ENCODE assay signal across 10 mouse cellular contexts in genomic region chr19:3353415-3354111, GRCm38 (mm10). TPM values are rescaled to one million over a fixed set of nuclear protein-coding genes. Genes with fewer than 3 reads are reported as not detected.
DNase-seq lines count a peak whose midpoint lies in the region; ATAC-seq and TF ChIP-seq lines count a peak whose summit lies in the region.
"Had no signal": no experiment of that assay in that cellular context is flagged by ENCODE, and none has a peak within 500 bp of the region (broad histone marks: within the 10 kb centered on the region; RNA-seq: fewer than 3 reads in every experiment).

No protein-coding gene starts in this region.

- peak; percentile 5 to 19 for DNase-seq in frontal cortex, postnatal 36 days (ENCODE audit: low spot score in 2 of 2)
- DNase-seq in frontal cortex, adult 2 months (ENCODE audit: extremely low spot score in 1 of 2, low spot score in 1 of 2), result no peak
- DNase-seq in 3134 (ENCODE audit: extremely low read depth, insufficient read length, low spot score), result peak; percentile 66
- peak; percentile 35 for DNase-seq in brain, embryonic 14.5 days (ENCODE audit: low read depth)
- no peak for DNase-seq in frontal cortex, postnatal 14 days (ENCODE audit: low spot score in 2 of 2)

- peaks cover 66% of the 10 kb centered on the region for H3K36me3 ChIP-seq in heart, embryonic 14.5 days (ENCODE audit: control insufficient read depth, insufficient read depth, low read length)
- H3K36me3 ChIP-seq in limb, embryonic 15.5 days, result peaks cover 23% of the 10 kb centered on the region; the same call in 1 of the 2 replicates
- H3K36me3 ChIP-seq in testis, adult 2 months (ENCODE audit: control insufficient read depth, insufficient read depth, low read length), result no peaks in the 10 kb centered on the region
- H3K36me3 ChIP-seq: midbrain, embryonic 12.5 days had no signal

- H3K9ac ChIP-seq in heart, embryonic 14.5 days (ENCODE audit: low read length), result peak overlapping the region; percentile 41; the same call in 1 of the 2 replicates
- no peak overlapping the region for H3K9ac ChIP-seq in limb, embryonic 15.5 days
- H3K9ac ChIP-seq: embryonic facial prominence, embryonic 15.5 days; midbrain, embryonic 12.5 days had no signal

- no peaks in the 10 kb centered on the region for H3K9me3 ChIP-seq in heart, embryonic 14.5 days (ENCODE audit: control insufficient read depth, low read length)
- H3K9me3 ChIP-seq in limb, embryonic 15.5 days, result no peaks in the 10 kb centered on the region
- H3K9me3 ChIP-seq: embryonic facial prominence, embryonic 15.5 days; midbrain, embryonic 12.5 days had no signal

- TF ChIP-seq POLR2A in brain, embryonic 14.5 days (IDR thresholded peaks at IDR 0.05; ENCODE audit: borderline replicate concordance, extremely low read depth, insufficient read depth, insufficient read length, poor library complexity, severe bottlenecking), result no peak
- TF ChIP-seq POLR2A in testis, adult 2 months (IDR thresholded peaks at IDR 0.05; ENCODE audit: control insufficient read depth, low read depth, low read length), result no peak

- H3K4me3 ChIP-seq in heart, embryonic 14.5 days (ENCODE audit: control insufficient read depth in 1 of 2, insufficient read depth in 1 of 2, low read depth in 1 of 2, low read length in 2 of 2), result no peak overlapping the region
- no peak overlapping the region for H3K4me3 ChIP-seq in limb, embryonic 15.5 days
- H3K4me3 ChIP-seq in testis, adult 2 months (ENCODE audit: control insufficient read depth, low read depth, low read length), result no peak overlapping the region
- H3K4me3 ChIP-seq: embryonic facial prominence, embryonic 15.5 days; midbrain, embryonic 12.5 days had no signal

- WGBS in heart, embryonic 14.5 days, result 16% methylated on average over 7 of the region's 7 CpGs
- WGBS in limb, embryonic 15.5 days, result 62% methylated on average over 7 of the region's 7 CpGs

- no peaks in the 10 kb centered on the region for H3K27me3 ChIP-seq in heart, embryonic 14.5 days (ENCODE audit: control insufficient read depth, insufficient read depth, low read length)
- H3K27me3 ChIP-seq in limb, embryonic 15.5 days, result no peaks in the 10 kb centered on the region
- no peaks in the 10 kb centered on the region for H3K27me3 ChIP-seq in testis, adult 2 months (ENCODE audit: control insufficient read depth, insufficient read depth, low read length)
- H3K27me3 ChIP-seq: embryonic facial prominence, embryonic 15.5 days; midbrain, embryonic 12.5 days had no signal

- H3K4me1 ChIP-seq in heart, embryonic 14.5 days (ENCODE audit: control insufficient read depth in 2 of 2, insufficient read depth in 2 of 2, low read length in 2 of 2), result peaks cover 17 to 23% of the 10 kb centered on the region in 2 experiments
- H3K4me1 ChIP-seq in limb, embryonic 15.5 days, result no peaks in the 10 kb centered on the region
- H3K4me1 ChIP-seq in testis, adult 2 months (ENCODE audit: control insufficient read depth, insufficient read depth, low read length), result no peaks in the 10 kb centered on the region; the same call in 1 of the 2 replicates
- H3K4me1 ChIP-seq: embryonic facial prominence, embryonic 15.5 days; midbrain, embryonic 12.5 days had no signal

- H3K27ac ChIP-seq in heart, embryonic 14.5 days (replicated peaks in 1 of 2; ENCODE audit: control insufficient read depth in 1 of 2, insufficient read depth in 1 of 2, low read depth in 2 of 2, low read length in 2 of 2), result peak overlapping the region; percentile 82 to 91
- H3K27ac ChIP-seq in limb, embryonic 15.5 days, result no peak overlapping the region; the same call in 1 of the 2 replicates
- peak overlapping the region; percentile 40; the same call in 1 of the 2 replicates for H3K27ac ChIP-seq in testis, adult 2 months (ENCODE audit: control insufficient read depth, insufficient read depth, low read depth, low read length)
- H3K27ac ChIP-seq: embryonic facial prominence, embryonic 15.5 days; midbrain, embryonic 12.5 days had no signal

- no peak for TF ChIP-seq CTCF in brain, embryonic 14.5 days (IDR thresholded peaks at IDR 0.05; ENCODE audit: borderline replicate concordance, extremely low read depth, insufficient read depth, insufficient read length)
- TF ChIP-seq CTCF in testis, adult 2 months (IDR thresholded peaks at IDR 0.05; ENCODE audit: control insufficient read depth, insufficient read depth, insufficient replicate concordance, low read depth, low read length), result no peak

- peak; percentile 87 for ATAC-seq in heart, embryonic 14.5 days (ENCODE audit: insufficient number of reproducible peaks, insufficient read depth, low FRiP score, low read depth)
- ATAC-seq in limb, embryonic 15.5 days (ENCODE audit: insufficient number of reproducible peaks, low FRiP score, low TSS enrichment, low read depth), result 0 out of 2 replicates have a peak, but pooled peaks have one; percentile 35

- H3K4me2 ChIP-seq in heart, embryonic 14.5 days (ENCODE audit: low read length), result peak overlapping the region; percentile 12
- H3K4me2 ChIP-seq in limb, embryonic 15.5 days, result no peak overlapping the region
- H3K4me2 ChIP-seq: embryonic facial prominence, embryonic 15.5 days; midbrain, embryonic 12.5 days had no signal

RNA-seq across cellular contexts. Expression of gene Cpt1a, which starts 31.4 kb away (rescaled TPM):
- polyA plus RNA-seq in frontal cortex, adult 2 months (2012; rRNA removed), result 22.6 and 25.1 TPM in 2 replicates
- polyA plus RNA-seq in brain, embryonic 14.5 days (2012; rRNA removed), result 18.4 and 23.1 TPM in 2 replicates
- 29.2 and 34.9 TPM in 2 replicates for polyA plus RNA-seq in heart, embryonic 14.5 days (2014; fragmentation: Nextera tagmentation; extraction: Ambion mirVana)
- 18.3 and 19.6 TPM in 2 replicates for polyA plus RNA-seq in limb, embryonic 15.5 days (2015; fragmentation: Nextera tagmentation; extraction: Ambion mirVana)
- polyA plus RNA-seq in testis, adult 2 months (2012; rRNA removed), result 17.6 and 18.9 TPM in 2 replicates

RNA-seq across cellular contexts. Expression of gene Tesmin, which starts 35.1 kb away (rescaled TPM):
- polyA plus RNA-seq in frontal cortex, adult 2 months (2012; rRNA removed), result 0.10 and 0.13 TPM in 2 replicates
- polyA plus RNA-seq in brain, embryonic 14.5 days (2012; rRNA removed), result 0.36 and 0.42 TPM in 2 replicates
- 0.47 and 1.1 TPM in 2 replicates for polyA plus RNA-seq in heart, embryonic 14.5 days (2014; fragmentation: Nextera tagmentation; extraction: Ambion mirVana)
- 0.12 and 0.28 TPM in 2 replicates for polyA plus RNA-seq in limb, embryonic 15.5 days (2015; fragmentation: Nextera tagmentation; extraction: Ambion mirVana)
- 134 and 150 TPM in 2 replicates for polyA plus RNA-seq in testis, adult 2 months (2012; rRNA removed)

Comparison
In these comparisons a context has a peak if more than half of its experiments do, and no peak if none do; other contexts are left out.
1. DNase-seq: peak in frontal cortex, postnatal 36 days (2 of 2), 3134 (single experiment) and brain, embryonic 14.5 days (single experiment); none in frontal cortex, adult 2 months (0 of 2) and frontal cortex, postnatal 14 days (0 of 2).
2. RNA of gene Tesmin, which starts 35.1 kb away (polyA plus RNA-seq): 134 to 150 TPM in testis, adult 2 months; 0.47 to 1.1 TPM in heart, embryonic 14.5 days, 0.36 to 0.42 TPM in brain, embryonic 14.5 days, 0.12 to 0.28 TPM in limb, embryonic 15.5 days and 0.10 to 0.13 TPM in frontal cortex, adult 2 months; every median in the first group is over 10 times any median in the second.